Mouse (Mus musculus): Measurements from ENCODE around the gene Gm10721. TPM values are rescaled to one million over a fixed set of nuclear protein-coding genes. Genes with fewer than 3 reads are reported as not detected.
"Not testable (repeated sequence)": the region's sequence is repeated elsewhere in the genome, so short reads cannot be mapped to it uniquely, and the experiment has no call there.

Gene Gm10721
- total RNA-seq, 4 experiments from 2014 or later, result 0.43 to 0.90 (median 0.58) TPM

GRCm38 (mm10) chr9:3024912-3025467 lies 12.1 kb downstream of the Gm10721 start, which contains the start of gene Gm10717:
TSS of gene Gm10717 (plus strand) at chr9:3025417.
- DNase-seq (ENCODE audit: low spot score), result peak; percentile 73

DNA sequence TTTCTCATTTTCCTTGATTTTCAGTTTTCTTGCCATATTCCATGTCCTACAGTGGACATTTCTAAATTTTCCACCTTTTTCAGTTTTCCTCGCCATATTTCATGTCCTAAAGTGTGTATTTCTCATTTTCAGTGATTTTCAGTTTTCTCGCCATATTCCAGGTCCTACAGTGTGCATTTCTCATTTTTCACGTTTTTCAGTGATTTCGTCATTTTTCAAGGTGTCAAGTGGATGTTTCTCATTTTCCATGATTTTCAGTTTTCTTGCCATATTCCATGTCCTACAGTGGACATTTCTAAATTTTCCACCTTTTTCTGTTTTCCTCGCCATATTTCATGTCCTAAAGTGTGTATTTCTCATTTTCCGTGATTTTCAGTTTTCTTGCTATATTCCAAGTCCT lies 12.7 kb downstream of the Gm10721 start:
- peak; percentile 84 for DNase-seq (ENCODE audit: low spot score)

- DNase-seq (ENCODE audit: low spot score), result not testable (repeated sequence)
Observed at GRCm38 (mm10) chr9:3026136-3026535, 13.2 kb downstream of the Gm10721 start.

DNA sequence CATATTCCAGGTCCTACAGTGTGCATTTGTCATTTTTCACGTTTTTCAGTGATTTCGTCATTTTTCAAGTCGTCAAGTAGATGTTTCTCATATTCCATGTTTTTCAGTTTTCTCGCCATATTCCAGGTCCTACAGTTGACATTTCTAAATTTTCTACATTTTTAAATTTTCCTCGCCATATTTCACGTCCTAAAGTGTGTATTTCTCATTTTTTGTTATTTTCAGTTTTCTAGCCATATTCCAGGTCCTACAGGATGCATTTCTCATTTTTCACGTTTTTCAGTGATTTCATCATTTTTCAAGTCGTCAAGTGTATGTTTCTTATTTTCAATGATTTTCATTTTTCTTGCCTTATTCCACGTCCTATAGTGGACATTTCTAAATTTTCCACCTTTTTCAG lies 13.8 kb downstream of the Gm10721 start:
- DNase-seq (ENCODE audit: low spot score), result not testable (repeated sequence)

DNA sequence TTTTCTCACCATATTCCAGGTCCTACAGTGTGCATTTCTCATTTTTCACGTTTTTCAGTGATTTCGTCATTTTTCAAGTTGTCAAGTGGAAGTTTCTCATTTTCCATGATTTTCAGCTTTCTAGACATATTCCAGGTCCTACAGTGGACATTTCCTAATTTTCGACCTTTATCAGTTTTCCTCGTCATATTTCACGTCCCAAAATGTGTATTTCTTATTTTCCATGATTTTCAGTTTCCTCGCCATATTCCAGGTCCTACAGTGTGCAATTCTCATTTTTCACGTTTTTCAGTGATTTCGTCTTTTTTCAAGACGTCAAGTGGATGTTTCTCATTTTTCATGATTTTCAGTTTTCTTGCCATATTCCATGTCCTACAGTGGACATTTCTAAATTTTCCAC lies 14.3 kb downstream of the Gm10721 start:
- DNase-seq (ENCODE audit: low spot score), result not testable (repeated sequence)

GRCm38 (mm10) chr9:3029276-3030000 lies 16.5 kb downstream of the Gm10721 start:
- DNase-seq (ENCODE audit: low spot score), result peak; percentile 61

GRCm38 (mm10) chr9:3030677-3031318 lies 17.9 kb downstream of the Gm10721 start:
- DNase-seq (ENCODE audit: low spot score), result not testable (repeated sequence)

DNA sequence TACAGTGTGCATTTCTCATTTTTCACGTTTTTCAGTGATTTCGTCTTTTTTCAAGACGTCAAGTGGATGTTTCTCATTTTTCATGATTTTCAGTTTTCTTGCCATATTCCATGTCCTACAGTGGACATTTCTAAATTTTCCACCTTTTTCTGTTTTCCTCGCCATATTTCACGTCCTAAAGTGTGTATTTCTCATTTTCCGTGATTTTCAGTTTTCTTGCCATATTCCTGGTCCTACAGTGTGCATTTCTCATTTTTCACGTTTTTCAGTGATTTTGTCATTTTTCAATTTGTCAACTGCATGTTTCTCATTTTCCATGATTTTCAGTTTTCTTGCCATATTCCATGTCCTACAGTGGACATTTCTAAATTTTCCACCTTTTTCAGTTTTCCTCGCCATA lies 21.4 kb downstream of the Gm10721 start, which contains the start of gene Gm17535:
TSS of gene Gm17535 (plus strand) at position 301 of the 400 bp plus-strand sequence.
- not testable (repeated sequence) for DNase-seq (ENCODE audit: low spot score)

- not testable (repeated sequence) for DNase-seq (ENCODE audit: low spot score)
Observed at GRCm38 (mm10) chr9:3036577-3036976, 23.6 kb downstream of the Gm10721 start, which contains the start of gene Gm10715. TSS of gene Gm10715 (plus strand) at chr9:3036877.

DNA sequence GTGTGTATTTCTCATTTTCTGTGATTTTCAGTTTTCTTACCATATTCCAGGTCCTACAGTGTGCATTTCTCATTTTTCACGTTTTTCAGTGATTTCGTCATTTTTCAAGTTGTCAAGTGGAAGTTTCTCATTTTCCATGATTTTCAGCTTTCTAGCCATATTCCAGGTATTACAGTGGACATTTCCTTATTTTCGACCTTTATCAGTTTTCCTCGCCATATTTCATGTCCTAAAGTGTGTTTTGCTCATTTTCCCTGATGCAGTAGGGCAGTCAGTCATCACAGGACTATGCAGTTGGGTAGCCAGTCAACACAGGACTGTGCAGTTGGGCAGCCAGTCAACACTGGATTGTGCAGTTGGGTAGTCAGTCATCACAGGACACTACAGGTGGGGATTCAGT lies 25.2 kb downstream of the Gm10721 start:
- DNase-seq (ENCODE audit: low spot score), result not testable (repeated sequence)

Small RNAs within 50 kb of the gene (microRNA-seq; reads per million reads assigned to microRNA genes)
- not detected for gene Mir101c

Other genes with a start within 250 kb of the Gm10721 start
- not detected for gene Gm10722, start 12.2 kb upstream of the Gm10721 start, total RNA-seq (2022)
- gene Gm11168, start 9.8 kb upstream of the Gm10721 start, total RNA-seq (2022), result not detected
- gene Gm10720, start 2.5 kb downstream of the Gm10721 start, total RNA-seq (2022), result not detected
- gene Gm10719, start 4.3 kb downstream of the Gm10721 start, total RNA-seq (2022), result under 1 TPM in 2 of 4 experiments, not detected in 2; 0.47 to 0.52 TPM
- gene Gm10718, start 10.4 kb downstream of the Gm10721 start, total RNA-seq (2022), result 1 to 10 TPM in 3 of 4 experiments, under 1 TPM in 1; 0.50 to 1.4 (median 1.1) TPM
- under 1 TPM in 1 of 4 experiments, not detected in 3; 0.57 TPM for gene Gm10717, start 12.3 kb downstream of the Gm10721 start, total RNA-seq (2022)
- gene Gm17535, start 21.5 kb downstream of the Gm10721 start, total RNA-seq (2022), result not detected
- not detected for gene Gm10715, start 23.7 kb downstream of the Gm10721 start, total RNA-seq (2022)

Data from heart, adult 8-10 months (tissue).